Mouse (Mus musculus): ENCODE data around the gene Prps1l3. TPM values are rescaled to one million over a fixed set of nuclear protein-coding genes. Genes with fewer than 3 reads are reported as not detected.

Gene Prps1l3
- polyA plus RNA-seq, 1 experiment, result 10.7 TPM

- no peak overlapping the region for H3K27ac ChIP-seq (ENCODE audit: control insufficient read depth, insufficient read depth, low read depth, low read length, poor library complexity)
- TF ChIP-seq POLR2A (IDR thresholded peaks at IDR 0.05; ENCODE audit: borderline replicate concordance, control insufficient read depth, low read depth, low read length) (no peak), CTCF (IDR thresholded peaks at IDR 0.05; ENCODE audit: control insufficient read depth, insufficient read depth, low read length) (no peak)
- 84% methylated on average over 3 of the region's 8 CpGs for WGBS
- no peak overlapping the region for H3K4me3 ChIP-seq (replicated peaks; ENCODE audit: control insufficient read depth, low read depth, low read length)
- no peaks in the 10 kb centered on the region; the same call in 1 of the 2 replicates for H3K4me1 ChIP-seq (ENCODE audit: control insufficient read depth, insufficient read depth, low read length)
These were observed 2.4 kb upstream of the Prps1l3 start for GRCm38 (mm10) chr12:57227776-57228175.

- TF ChIP-seq POLR2A (IDR thresholded peaks at IDR 0.05; ENCODE audit: borderline replicate concordance, control insufficient read depth, low read depth, low read length), result no peak
- TF ChIP-seq CTCF (IDR thresholded peaks at IDR 0.05; ENCODE audit: control insufficient read depth, insufficient read depth, low read length), result no peak
- no peaks in the 10 kb centered on the region; the same call in 1 of the 2 replicates for H3K4me1 ChIP-seq (ENCODE audit: control insufficient read depth, insufficient read depth, low read length)
- peak overlapping the region; percentile 100 for H3K4me3 ChIP-seq (replicated peaks; ENCODE audit: control insufficient read depth, low read depth, low read length)
- peak overlapping the region; percentile 95 for H3K27ac ChIP-seq (ENCODE audit: control insufficient read depth, insufficient read depth, low read depth, low read length, poor library complexity)
- WGBS, result 5% methylated on average over 4 of the region's 4 CpGs
These were observed 509 bp upstream of the Prps1l3 start for GRCm38 (mm10) chr12:57229703-57230102.

DNA sequence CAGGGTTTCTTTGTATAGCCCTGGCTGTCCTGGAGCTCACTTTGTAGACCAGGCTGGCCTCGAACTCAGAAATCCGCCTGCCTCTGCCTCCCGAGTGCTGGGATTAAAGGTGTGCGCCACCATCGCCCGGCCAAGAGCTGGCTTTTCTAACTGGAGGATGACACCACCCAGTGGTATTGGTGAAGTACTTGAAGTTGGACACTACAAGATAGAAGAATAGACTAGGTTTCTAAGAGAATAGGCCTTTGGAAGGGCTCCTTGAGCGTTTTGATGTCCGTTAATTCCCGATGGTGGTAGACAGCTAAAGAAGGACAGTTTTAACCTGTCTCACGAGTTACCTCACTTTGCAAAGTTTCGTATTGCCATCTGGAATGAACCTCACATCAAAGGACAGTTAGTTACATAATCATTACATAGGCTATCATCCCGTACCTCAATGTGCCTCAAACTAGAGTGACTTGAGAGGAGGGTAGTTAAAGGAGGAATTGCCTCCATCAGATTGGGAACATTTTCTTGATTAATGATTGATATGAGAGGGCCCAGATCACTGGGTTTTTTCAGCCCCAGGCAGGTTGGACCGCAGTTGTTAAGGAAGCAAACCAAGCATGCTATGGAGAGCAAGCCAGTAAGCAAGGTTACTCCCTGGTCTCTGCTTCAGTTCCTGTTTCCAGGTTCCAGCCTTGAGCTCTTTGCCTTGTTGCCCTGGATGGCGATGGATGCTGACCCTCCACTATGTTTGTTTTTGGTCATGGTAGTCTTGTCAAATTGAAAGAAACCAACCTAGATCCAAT is 1.1 kb downstream of the Prps1l3 start:
- no peak overlapping the region for H3K27ac ChIP-seq (ENCODE audit: control insufficient read depth, insufficient read depth, low read depth, low read length, poor library complexity)
- WGBS, result 26% methylated on average over 14 of the region's 14 CpGs
- no peaks in the 10 kb centered on the region; the same call in 1 of the 2 replicates for H3K4me1 ChIP-seq (ENCODE audit: control insufficient read depth, insufficient read depth, low read length)
- peak; percentile 19; the same call in 1 of the 2 replicates for TF ChIP-seq CTCF (IDR thresholded peaks at IDR 0.05; ENCODE audit: control insufficient read depth, insufficient read depth, low read length)
- TF ChIP-seq POLR2A (IDR thresholded peaks at IDR 0.05; ENCODE audit: borderline replicate concordance, control insufficient read depth, low read depth, low read length), result no peak
- H3K4me3 ChIP-seq (replicated peaks; ENCODE audit: control insufficient read depth, low read depth, low read length), result peak overlapping the region; percentile 51

- no peaks in the 10 kb centered on the region; the same call in 1 of the 2 replicates for H3K4me1 ChIP-seq (ENCODE audit: control insufficient read depth, insufficient read depth, low read length)
- no peak overlapping the region for H3K4me3 ChIP-seq (replicated peaks; ENCODE audit: control insufficient read depth, low read depth, low read length)
- WGBS, result 39% methylated on average over 5 of the region's 5 CpGs
- no peak overlapping the region for H3K27ac ChIP-seq (ENCODE audit: control insufficient read depth, insufficient read depth, low read depth, low read length, poor library complexity)
- TF ChIP-seq POLR2A (IDR thresholded peaks at IDR 0.05; ENCODE audit: borderline replicate concordance, control insufficient read depth, low read depth, low read length), result no peak
- no peak for TF ChIP-seq CTCF (IDR thresholded peaks at IDR 0.05; ENCODE audit: control insufficient read depth, insufficient read depth, low read length)
These were observed 3.2 kb downstream of the Prps1l3 start for GRCm38 (mm10) chr12:57233386-57233785.

- Histone ChIP-seq H3K4me1 (ENCODE audit: control insufficient read depth, insufficient read depth, low read length) (no peaks in the 10 kb centered on the region; the same call in 1 of the 2 replicates), H3K4me3 (replicated peaks; ENCODE audit: control insufficient read depth, low read depth, low read length) (no peak overlapping the region), H3K27ac (ENCODE audit: control insufficient read depth, insufficient read depth, low read depth, low read length, poor library complexity) (no peak overlapping the region)
- TF ChIP-seq CTCF (IDR thresholded peaks at IDR 0.05; ENCODE audit: control insufficient read depth, insufficient read depth, low read length) (no peak), POLR2A (IDR thresholded peaks at IDR 0.05; ENCODE audit: borderline replicate concordance, control insufficient read depth, low read depth, low read length) (no peak)
- 63% methylated on average over 5 of the region's 5 CpGs for WGBS
These were observed 13.7 kb downstream of the Prps1l3 start for GRCm38 (mm10) chr12:57243671-57244495.

DNA sequence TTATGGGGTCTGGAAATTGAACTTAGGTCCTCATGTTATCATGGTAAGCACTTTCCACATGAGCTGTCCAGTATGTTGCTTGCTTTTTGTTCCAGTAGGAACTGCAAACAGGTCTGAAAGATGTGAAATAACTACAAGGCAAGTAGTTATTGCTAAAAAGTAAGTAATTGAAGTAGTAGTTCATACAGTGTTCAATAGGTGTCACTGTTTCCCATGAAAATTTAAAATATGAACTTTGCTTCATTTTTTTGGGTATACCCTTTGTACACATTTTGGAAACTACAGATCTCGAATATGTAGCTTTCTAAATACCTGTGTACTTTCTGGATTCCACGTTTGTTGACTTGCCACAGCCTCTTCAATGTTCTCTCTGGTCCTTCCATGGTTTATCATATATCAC is 28.4 kb downstream of the Prps1l3 start:
- no peak for TF ChIP-seq POLR2A (IDR thresholded peaks at IDR 0.05; ENCODE audit: borderline replicate concordance, control insufficient read depth, low read depth, low read length)
- TF ChIP-seq CTCF (IDR thresholded peaks at IDR 0.05; ENCODE audit: control insufficient read depth, insufficient read depth, low read length), result no peak
- H3K27ac ChIP-seq (ENCODE audit: control insufficient read depth, insufficient read depth, low read depth, low read length, poor library complexity), result no peak overlapping the region
- 40% methylated on average over 2 of the region's 2 CpGs for WGBS
- H3K4me1 ChIP-seq (ENCODE audit: control insufficient read depth, insufficient read depth, low read length), result no peaks in the 10 kb centered on the region
- no peak overlapping the region for H3K4me3 ChIP-seq (replicated peaks; ENCODE audit: control insufficient read depth, low read depth, low read length)

GRCm38 (mm10) chr12:57275456-57275855 is 45.2 kb downstream of the Prps1l3 start:
- 52% methylated on average over 1 of the region's 1 CpGs for WGBS

More at GRCm38 (mm10) chr12:57275456-57275855, 45.2 kb downstream of the Prps1l3 start:
- Histone ChIP-seq H3K4me3 (replicated peaks; ENCODE audit: control insufficient read depth, low read depth, low read length) (no peak overlapping the region), H3K27ac (ENCODE audit: control insufficient read depth, insufficient read depth, low read depth, low read length, poor library complexity) (no peak overlapping the region), H3K4me1 (ENCODE audit: control insufficient read depth, insufficient read depth, low read length) (no peaks in the 10 kb centered on the region)
- no peak for TF ChIP-seq POLR2A (IDR thresholded peaks at IDR 0.05; ENCODE audit: borderline replicate concordance, control insufficient read depth, low read depth, low read length)
- no peak for TF ChIP-seq CTCF (IDR thresholded peaks at IDR 0.05; ENCODE audit: control insufficient read depth, insufficient read depth, low read length)
